In genomic region chr8:126713181-126713580, GRCm38 (mm10) we compare ENCODE assay signal across 16 mouse cellular contexts.
DNase-seq lines count a peak whose midpoint lies in the region; ATAC-seq and TF ChIP-seq lines count a peak whose summit lies in the region.
"Had no signal": no experiment of that assay in that cellular context is flagged by ENCODE, and none has a peak within 500 bp of the region (broad histone marks: within the 10 kb centered on the region; RNA-seq: fewer than 3 reads in every experiment).

No protein-coding gene starts in this region.

- no peaks in the 10 kb centered on the region for H3K27me3 ChIP-seq in kidney, adult 2 months (replicated peaks; ENCODE audit: control insufficient read depth, insufficient read depth, low read length)
- H3K27me3 ChIP-seq in intestine, embryonic 16.5 days (replicated peaks; ENCODE audit: control insufficient read depth, insufficient read depth, low read length) = no peaks in the 10 kb centered on the region
- H3K27me3 ChIP-seq: liver, embryonic 12.5 days; lung, embryonic 15.5 days; neural tube, embryonic 12.5 days had no signal

- no peak for TF ChIP-seq CTCF in gastrocnemius, adult 2 months (IDR thresholded peaks at IDR 0.05)
- TF ChIP-seq CTCF in kidney, adult 2 months (conservative IDR thresholded peaks at IDR 0.05; ENCODE audit: insufficient read depth, insufficient read length, low read depth, low read length) = no peak

- H3K27ac ChIP-seq in gastrocnemius, adult 2 months = peak overlapping the region; percentile 53
- H3K27ac ChIP-seq in kidney, adult 2 months (ENCODE audit: insufficient read depth, low read depth, low read length) = peak overlapping the region; percentile 93; the same call in 1 of the 2 replicates
- 0 out of 2 replicates have a peak overlapping the region, but pooled peaks have one; percentile 27 for H3K27ac ChIP-seq in intestine, embryonic 16.5 days (ENCODE audit: low read length)
- H3K27ac ChIP-seq: liver, embryonic 12.5 days; lung, embryonic 15.5 days; neural tube, embryonic 12.5 days had no signal

- intact Hi-C loops in gastrocnemius, adult 2 months (cut with DNase I) = no loop called here

- H3K4me2 ChIP-seq in intestine, embryonic 16.5 days (ENCODE audit: low read depth, low read length) = no peak overlapping the region
- H3K4me2 ChIP-seq: liver, embryonic 12.5 days; lung, embryonic 15.5 days; neural tube, embryonic 12.5 days had no signal

- DNase-seq in gastrocnemius, adult 2 months = no peak
- no peak for DNase-seq in gastrocnemius, postnatal 10 days
- DNase-seq in kidney, adult 2 months = no peak
- no peak for DNase-seq in kidney, postnatal 4 days
- DNase-seq in embryo, embryonic 10 days (ENCODE audit: low spot score) = no peak
- DNase-seq in left cerebral cortex, adult 9 months (ENCODE audit: low spot score in 2 of 2) = no peak
- DNase-seq: B cell, adult 2 months; cerebellum, adult 11 months; layer of hippocampus, adult 9-11 months; right cerebral cortex, postnatal 4 days had no signal

- ATAC-seq in common myeloid progenitor, adult 5-6 weeks (replicated peaks; ENCODE audit: low read depth, poor library complexity, severe bottlenecking) = 0 out of 2 replicates have a peak, but pooled peaks have one; percentile 36
- ATAC-seq in intestine, embryonic 16.5 days = no peak
- ATAC-seq: liver, embryonic 12.5 days; midbrain, embryonic 16.5 days had no signal

- 66% methylated on average over 4 of the region's 4 CpGs for WGBS in kidney, adult 2 months
- WGBS in intestine, embryonic 16.5 days = 56% methylated on average over 4 of the region's 4 CpGs

- no peaks in the 10 kb centered on the region; the same call in 1 of the 2 replicates for H3K4me1 ChIP-seq in kidney, adult 2 months (ENCODE audit: control insufficient read depth, insufficient read depth, low read length)
- H3K4me1 ChIP-seq in intestine, embryonic 16.5 days (ENCODE audit: control insufficient read depth, insufficient read depth, low read length) = peaks cover 3% of the 10 kb centered on the region; the same call in 1 of the 2 replicates
- H3K4me1 ChIP-seq: liver, embryonic 12.5 days; neural tube, embryonic 12.5 days had no signal

- H3K9me3 ChIP-seq in intestine, embryonic 16.5 days (ENCODE audit: control insufficient read depth, low read length) = no peaks in the 10 kb centered on the region
- H3K9me3 ChIP-seq: liver, embryonic 12.5 days; lung, embryonic 15.5 days; neural tube, embryonic 12.5 days had no signal

- H3K9ac ChIP-seq in intestine, embryonic 16.5 days (ENCODE audit: low read depth, low read length) = no peak overlapping the region
- H3K9ac ChIP-seq: liver, embryonic 12.5 days; lung, embryonic 15.5 days; neural tube, embryonic 12.5 days had no signal

- H3K36me3 ChIP-seq in kidney, adult 2 months (ENCODE audit: control insufficient read depth, insufficient read depth, low read length) = no peaks in the 10 kb centered on the region
- H3K36me3 ChIP-seq in intestine, embryonic 16.5 days (ENCODE audit: control insufficient read depth, insufficient read depth, low read length) = no peaks in the 10 kb centered on the region
- H3K36me3 ChIP-seq: liver, embryonic 12.5 days; lung, embryonic 15.5 days; neural tube, embryonic 12.5 days had no signal

- TF ChIP-seq POLR2A in kidney, adult 2 months (IDR thresholded peaks at IDR 0.05; ENCODE audit: low read depth, low read length) = no peak

- H3K4me3 ChIP-seq in gastrocnemius, adult 2 months = no peak overlapping the region
- H3K4me3 ChIP-seq in kidney, adult 2 months (ENCODE audit: insufficient read depth, low read depth, low read length) = no peak overlapping the region
- H3K4me3 ChIP-seq in intestine, embryonic 16.5 days (ENCODE audit: low read length) = no peak overlapping the region
- H3K4me3 ChIP-seq: liver, embryonic 12.5 days; lung, embryonic 15.5 days; neural tube, embryonic 12.5 days had no signal

Comparison
In these comparisons a context has a peak if more than half of its experiments do, and no peak if none do; other contexts are left out.
1. H3K27ac ChIP-seq: peak in every context shown above with its lines; median percentile 93 in kidney, adult 2 months; 53 in gastrocnemius, adult 2 months; 27 in intestine, embryonic 16.5 days.